Mouse (Mus musculus) embryonic fibroblast, embryonic 13.5 days (primary cell): ENCODE data around the gene Il34. TPM values are rescaled to one million over a fixed set of nuclear protein-coding genes. Genes with fewer than 3 reads are reported as not detected.

Experiments
- H3K27ac ChIP-seq: 2 replicates; pipeline ENCODE4 v1.5.1; 2012; ENCODE audit warnings: low read length, control low read depth, inconsistent platforms; ENCODE audit not compliant: insufficient read depth
- H3K4me1 ChIP-seq: 2 replicates; pipeline ENCODE4 v1.6.1; 2011; ENCODE audit warnings: low read length; ENCODE audit not compliant: control insufficient read depth, insufficient read depth
- H3K4me3 ChIP-seq: 2 replicates; pipeline ENCODE4 v1.5.1; 2011; ENCODE audit warnings: mild to moderate bottlenecking, control low read depth, low read length; ENCODE audit not compliant: insufficient read depth
- CTCF ChIP-seq: IDR thresholded peaks from 2 replicates; pipeline ENCODE4 v1.5.1; 2011; ENCODE audit warnings: mild to moderate bottlenecking, control low read depth, low read length, moderate library complexity, borderline replicate concordance; ENCODE audit not compliant: insufficient read depth
- POLR2A ChIP-seq: IDR thresholded peaks from 2 replicates; pipeline ENCODE4 v1.6.1; 2011; ENCODE audit warnings: low read depth, mild to moderate bottlenecking, control low read depth, low read length, moderate library complexity
- polyA plus RNA-seq: library from polyadenylated mRNA; stranded (reverse); fragments of >200 nt; gene quantifications from 2 replicates; pipeline ENCODE4 v1.2.4, GENCODE M21; 2011; ENCODE audit warnings: low read depth; ENCODE audit not compliant: missing spikeins, insufficient read length

Gene Il34
- polyA plus RNA-seq, 1 experiment: 2.7 TPM

GRCm38 (mm10) chr8:110797086-110797485, 8.6 kb downstream of the Il34 start:
- no peak overlapping the region for H3K4me3 ChIP-seq
- H3K27ac ChIP-seq: no peak overlapping the region

DNA sequence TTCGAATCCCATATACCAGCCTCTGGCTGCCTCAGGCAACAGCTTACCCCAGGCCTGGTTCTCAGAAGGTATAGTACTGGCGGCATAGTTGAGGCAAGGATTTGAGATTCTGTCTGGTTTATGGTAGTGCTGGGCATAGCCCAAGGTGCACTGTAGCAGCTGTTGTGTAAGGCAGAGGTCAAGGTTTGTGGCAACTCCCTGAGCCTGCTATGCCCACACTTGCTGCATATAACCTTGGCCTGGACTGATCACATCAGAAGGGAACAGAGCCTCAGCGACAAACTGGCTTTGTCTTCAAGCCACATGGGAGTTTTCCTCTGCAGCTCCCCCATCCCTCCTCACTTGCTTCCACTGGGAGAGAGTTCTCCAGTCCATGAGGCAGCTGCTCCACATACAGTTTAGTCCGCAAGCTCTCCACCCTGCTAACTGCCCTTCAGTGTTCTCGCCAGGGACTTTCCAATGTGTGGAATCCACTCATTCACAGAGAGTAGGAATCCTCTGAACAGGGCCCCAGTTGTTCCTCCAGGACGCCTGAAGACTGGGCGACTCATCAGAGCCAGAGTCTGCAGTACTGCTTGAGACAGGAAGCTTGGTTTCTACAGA, 11.3 kb downstream of the Il34 start:
- Histone ChIP-seq H3K4me1 (peaks cover 2% of the 10 kb centered on the region; the same call in 1 of the 2 replicates), H3K4me3 (no peak overlapping the region), H3K27ac (peak overlapping the region; percentile 67)
- TF ChIP-seq CTCF (no peak), POLR2A (no peak)

More at GRCm38 (mm10) chr8:110797086-110797485, 8.6 kb downstream of the Il34 start:
- TF ChIP-seq CTCF: no peak
- no peak for TF ChIP-seq POLR2A
- H3K4me1 ChIP-seq: peaks cover 2% of the 10 kb centered on the region; the same call in 1 of the 2 replicates

DNA sequence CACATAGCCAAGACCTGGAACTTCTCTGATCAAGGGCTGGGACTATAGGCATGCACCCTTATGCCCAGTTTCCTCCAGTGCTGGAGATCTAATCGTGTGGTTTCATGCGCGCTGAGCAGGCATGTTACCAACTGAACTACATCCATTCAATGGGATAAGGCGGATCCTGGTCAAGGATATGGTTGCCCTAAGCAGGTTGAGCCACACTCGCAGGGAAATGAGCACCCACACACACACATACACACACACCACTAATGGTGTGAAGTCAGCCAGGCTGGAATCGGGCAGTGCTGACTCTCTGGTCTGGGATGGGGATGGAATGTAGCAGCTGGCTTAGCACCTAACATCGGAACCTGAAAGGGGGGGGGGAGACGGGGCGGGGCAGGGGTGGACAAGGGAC, 11.8 kb downstream of the Il34 start:
- Histone ChIP-seq H3K4me1 (peaks cover 2% of the 10 kb centered on the region; the same call in 1 of the 2 replicates), H3K4me3 (no peak overlapping the region), H3K27ac (peak overlapping the region; percentile 21; the same call in 1 of the 2 replicates)
- TF ChIP-seq POLR2A (no peak), CTCF (no peak)

DNA sequence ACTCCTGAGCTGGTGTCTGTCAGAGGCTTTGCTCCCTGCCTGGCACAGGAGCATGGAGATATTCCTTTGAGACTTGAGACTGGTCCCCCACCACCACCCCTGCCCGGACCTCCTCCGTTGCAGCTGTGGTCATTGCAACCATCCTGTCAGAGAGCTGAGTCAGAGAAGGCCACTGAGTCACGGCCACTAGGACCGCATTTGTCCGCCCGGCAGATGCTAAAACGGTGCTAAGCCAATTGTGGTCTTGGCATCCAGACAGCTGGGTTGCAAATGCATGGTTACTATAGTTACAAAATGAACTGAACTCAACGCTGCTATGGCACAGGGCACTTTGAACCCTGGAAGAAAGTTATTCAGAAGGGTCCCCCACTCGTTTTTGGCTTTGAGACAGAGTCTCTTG, 12.2 kb downstream of the Il34 start:
- TF ChIP-seq CTCF (no peak), POLR2A (no peak)
- H3K27ac ChIP-seq: peak overlapping the region; percentile 83
- peaks cover 2% of the 10 kb centered on the region; the same call in 1 of the 2 replicates for H3K4me1 ChIP-seq
- H3K4me3 ChIP-seq: no peak overlapping the region

DNA sequence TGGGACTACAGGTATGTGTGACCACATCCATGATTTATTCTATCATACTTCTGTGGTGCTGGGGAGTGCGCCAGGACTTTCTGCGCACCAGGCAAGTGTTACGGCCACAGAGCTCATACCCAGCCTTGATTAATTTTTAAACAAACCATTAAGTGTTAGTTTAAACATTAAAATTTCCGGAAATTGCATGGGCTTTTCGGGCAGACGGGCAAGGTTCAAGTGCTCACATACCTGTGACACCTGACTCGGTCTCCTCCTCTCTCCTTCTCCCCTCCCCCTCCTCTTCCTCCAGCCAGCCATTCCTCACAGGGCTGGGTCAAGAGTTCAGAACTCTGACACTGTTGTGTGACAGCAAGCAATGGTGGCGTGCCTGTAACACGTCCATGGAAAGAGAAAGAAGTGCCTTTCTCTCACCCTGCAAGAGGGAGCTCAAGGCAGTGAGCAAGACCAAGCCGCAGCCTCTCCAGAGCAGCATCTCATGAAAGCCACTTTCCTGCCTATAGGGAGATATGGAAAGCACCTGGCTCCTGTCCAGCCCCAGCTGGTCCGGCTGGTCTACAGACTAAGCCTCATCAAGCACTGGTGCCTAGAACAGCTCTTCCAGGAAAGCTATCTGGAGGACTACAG, 13.0 kb downstream of the Il34 start:
- H3K4me1 ChIP-seq: peaks cover 2% of the 10 kb centered on the region; the same call in 1 of the 2 replicates
- peak overlapping the region; percentile 83 for H3K27ac ChIP-seq
- no peak overlapping the region for H3K4me3 ChIP-seq
- no peak for TF ChIP-seq CTCF
- no peak for TF ChIP-seq POLR2A

- peaks cover 2% of the 10 kb centered on the region; the same call in 1 of the 2 replicates for H3K4me1 ChIP-seq
- TF ChIP-seq POLR2A (no peak), CTCF (no peak)
- H3K27ac ChIP-seq: no peak overlapping the region
- no peak overlapping the region for H3K4me3 ChIP-seq
Observed at GRCm38 (mm10) chr8:110791164-110791563, 14.6 kb downstream of the Il34 start.

GRCm38 (mm10) chr8:110790270-110790669, 15.5 kb downstream of the Il34 start:
- TF ChIP-seq POLR2A: no peak
- TF ChIP-seq CTCF: no peak
- Histone ChIP-seq H3K4me3 (no peak overlapping the region), H3K27ac (peak overlapping the region; percentile 74), H3K4me1 (peaks cover 2% of the 10 kb centered on the region; the same call in 1 of the 2 replicates)

GRCm38 (mm10) chr8:110789571-110789970, 16.2 kb downstream of the Il34 start:
- Histone ChIP-seq H3K4me1 (peaks cover 2% of the 10 kb centered on the region; the same call in 1 of the 2 replicates), H3K4me3 (no peak overlapping the region), H3K27ac (peak overlapping the region; percentile 74)
- TF ChIP-seq POLR2A (no peak), CTCF (no peak)

- Histone ChIP-seq H3K27ac (peak overlapping the region; percentile 74), H3K4me1 (peaks cover 2% of the 10 kb centered on the region; the same call in 1 of the 2 replicates), H3K4me3 (no peak overlapping the region)
- TF ChIP-seq CTCF (no peak), POLR2A (no peak)
Observed at GRCm38 (mm10) chr8:110788981-110789380, 16.7 kb downstream of the Il34 start.

- Histone ChIP-seq H3K27ac (no peak overlapping the region), H3K4me3 (no peak overlapping the region), H3K4me1 (no peaks in the 10 kb centered on the region)
- TF ChIP-seq POLR2A (no peak), CTCF (no peak)
Observed at GRCm38 (mm10) chr8:110787411-110787954, 18.2 kb downstream of the Il34 start.
